Comparison of ENCODE assay signal across 24 mouse cellular contexts in the genomic region with DNA sequence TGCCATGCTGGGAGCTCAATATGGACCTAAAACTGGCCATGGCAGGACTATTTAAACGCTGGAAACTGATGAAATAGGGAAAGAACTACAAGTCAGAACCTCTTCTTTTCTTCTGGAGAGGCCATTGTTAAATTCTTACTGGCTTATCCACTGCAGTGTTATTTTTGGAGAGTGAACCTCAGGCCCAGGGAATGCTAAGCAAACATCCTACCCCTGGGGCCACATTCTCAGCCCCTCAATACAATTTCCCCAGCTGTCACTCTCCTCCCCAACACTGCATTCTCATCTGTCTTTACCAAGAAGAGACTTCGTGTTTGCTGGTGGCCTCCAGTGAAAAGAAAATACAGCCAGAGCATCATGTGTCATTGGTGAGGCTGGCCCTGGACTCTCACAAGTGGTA. TPM values are rescaled to one million over a fixed set of nuclear protein-coding genes. Genes with fewer than 3 reads are reported as not detected.
DNase-seq lines count a peak whose midpoint lies in the region; ATAC-seq and TF ChIP-seq lines count a peak whose summit lies in the region.
"Had no signal": no experiment of that assay in that cellular context is flagged by ENCODE, and none has a peak within 500 bp of the region (broad histone marks: within the 10 kb centered on the region; RNA-seq: fewer than 3 reads in every experiment).

No protein-coding gene starts in this region.

- no peaks in the 10 kb centered on the region for H3K27me3 ChIP-seq in heart, embryonic 10.5 days (ENCODE audit: insufficient read depth, poor library complexity, severe bottlenecking)
- H3K27me3 ChIP-seq in heart, postnatal 0 days (ENCODE audit: control insufficient read depth, insufficient read depth, low read length), result no peaks in the 10 kb centered on the region
- H3K27me3 ChIP-seq in intestine, embryonic 16.5 days (replicated peaks; ENCODE audit: control insufficient read depth, insufficient read depth, low read length), result no peaks in the 10 kb centered on the region
- H3K27me3 ChIP-seq: hindbrain, embryonic 13.5 days; intestine, embryonic 15.5 days; midbrain, embryonic 13.5 days; Patski; stomach, embryonic 15.5 days had no signal

- H3K27ac ChIP-seq in heart, embryonic 10.5 days, result peak overlapping the region; percentile 77
- H3K27ac ChIP-seq in heart, postnatal 0 days (ENCODE audit: low read depth), result peak overlapping the region; percentile 70
- H3K27ac ChIP-seq in intestine, embryonic 16.5 days (ENCODE audit: low read length), result no peak overlapping the region
- H3K27ac ChIP-seq: hindbrain, embryonic 13.5 days; intestine, embryonic 15.5 days; kidney, postnatal 0 days; midbrain, embryonic 13.5 days; stomach, embryonic 15.5 days had no signal

- H3K4me1 ChIP-seq in heart, embryonic 10.5 days, result peaks cover 14% of the 10 kb centered on the region
- peaks cover 16% of the 10 kb centered on the region for H3K4me1 ChIP-seq in heart, postnatal 0 days (ENCODE audit: control insufficient read depth, insufficient read depth)
- H3K4me1 ChIP-seq in intestine, embryonic 16.5 days (ENCODE audit: control insufficient read depth, insufficient read depth, low read length), result no peaks in the 10 kb centered on the region
- H3K4me1 ChIP-seq: hindbrain, embryonic 13.5 days; intestine, embryonic 15.5 days; stomach, embryonic 15.5 days had no signal

- no peak for TF ChIP-seq EP300 in heart, postnatal 0 days (IDR thresholded peaks at IDR 0.05; ENCODE audit: low read depth)

- peak; percentile 69; the same call in 1 of the 2 replicates for ATAC-seq in heart, postnatal 0 days (ENCODE audit: insufficient read depth, low read depth)
- no peak for ATAC-seq in intestine, embryonic 16.5 days
- no peak for ATAC-seq in granulocyte monocyte progenitor cell, adult 5-6 weeks (replicated peaks; ENCODE audit: poor library complexity, severe bottlenecking)
- ATAC-seq: forebrain, embryonic 14.5 days; intestine, embryonic 15.5 days; liver, postnatal 0 days; midbrain, embryonic 13.5 days; Patski had no signal

- intact Hi-C loops in heart, postnatal 25 days (cut with DNase I), result no loop called here

- no peak for TF ChIP-seq CTCF in heart, postnatal 0 days (IDR thresholded peaks at IDR 0.05; ENCODE audit: low read depth)

- no peak overlapping the region for H3K4me3 ChIP-seq in heart, embryonic 10.5 days
- H3K4me3 ChIP-seq in heart, postnatal 0 days (ENCODE audit: low read depth, low read length), result no peak overlapping the region
- no peak overlapping the region for H3K4me3 ChIP-seq in intestine, embryonic 16.5 days (ENCODE audit: low read length)
- H3K4me3 ChIP-seq: hindbrain, embryonic 13.5 days; intestine, embryonic 15.5 days; midbrain, embryonic 13.5 days; stomach, embryonic 15.5 days had no signal

- 36% methylated on average over 2 of the region's 2 CpGs for WGBS in heart, embryonic 10.5 days
- WGBS in heart, postnatal 0 days, result 21% methylated on average over 2 of the region's 2 CpGs
- 38% methylated on average over 2 of the region's 2 CpGs for WGBS in intestine, embryonic 16.5 days

- no peak for DNase-seq in heart, embryonic 10.5 days (ENCODE audit: low spot score)
- no peak for DNase-seq in heart, postnatal 25 days (ENCODE audit: low spot score)
- DNase-seq in Muller cell, postnatal 12 days (ENCODE audit: inconsistent ontology term), result peak; percentile 30
- peak; percentile 41 for DNase-seq in NIH3T3 (ENCODE audit: low read depth)
- peak; percentile 23 for DNase-seq in heart, postnatal 0 days (ENCODE audit: low spot score)
- DNase-seq: adrenal gland, adult 8-10 months; cerebellum, adult 11 months; cerebellum, postnatal 10 days; liver, postnatal 0 days; lung, postnatal 10 days; right cerebral cortex, postnatal 25 days; thymus, adult 18-20 months; thymus, postnatal 4 days had no signal

- H3K9me3 ChIP-seq in heart, embryonic 10.5 days, result no peaks in the 10 kb centered on the region
- no peaks in the 10 kb centered on the region for H3K9me3 ChIP-seq in heart, postnatal 0 days (replicated peaks; ENCODE audit: control insufficient read depth, low read length)
- H3K9me3 ChIP-seq in intestine, embryonic 16.5 days (ENCODE audit: control insufficient read depth, low read length), result no peaks in the 10 kb centered on the region
- H3K9me3 ChIP-seq: hindbrain, embryonic 13.5 days; intestine, embryonic 15.5 days; midbrain, embryonic 13.5 days; stomach, embryonic 15.5 days had no signal

- no peak overlapping the region for H3K4me2 ChIP-seq in heart, postnatal 0 days (ENCODE audit: low read depth, low read length)
- H3K4me2 ChIP-seq in intestine, embryonic 16.5 days (ENCODE audit: low read depth, low read length), result no peak overlapping the region
- H3K4me2 ChIP-seq: hindbrain, embryonic 13.5 days; intestine, embryonic 15.5 days; midbrain, embryonic 13.5 days; stomach, embryonic 15.5 days had no signal

- no peaks in the 10 kb centered on the region for H3K36me3 ChIP-seq in heart, embryonic 10.5 days
- no peaks in the 10 kb centered on the region for H3K36me3 ChIP-seq in heart, postnatal 0 days (replicated peaks; ENCODE audit: control insufficient read depth, insufficient read depth, low read length)
- no peaks in the 10 kb centered on the region for H3K36me3 ChIP-seq in intestine, embryonic 16.5 days (ENCODE audit: control insufficient read depth, insufficient read depth, low read length)
- H3K36me3 ChIP-seq: hindbrain, embryonic 13.5 days; intestine, embryonic 15.5 days; midbrain, embryonic 13.5 days; stomach, embryonic 15.5 days had no signal

- H3K9ac ChIP-seq in heart, postnatal 0 days (replicated peaks; ENCODE audit: low read depth, low read length), result no peak overlapping the region
- no peak overlapping the region for H3K9ac ChIP-seq in intestine, embryonic 16.5 days (ENCODE audit: low read depth, low read length)
- H3K9ac ChIP-seq: hindbrain, embryonic 13.5 days; intestine, embryonic 15.5 days; liver, postnatal 0 days; midbrain, embryonic 13.5 days; stomach, embryonic 15.5 days had no signal

RNA-seq across cellular contexts. Expression of gene Fgf7, which starts 30.4 kb away (rescaled TPM):
- 0.46 and 0.74 TPM in 2 replicates for polyA plus RNA-seq in heart, embryonic 10.5 days (2016; fragmentation: Nextera tagmentation; extraction: Ambion mirVana)
- total RNA-seq in heart, postnatal 25 days (2021), result 1 to 10 TPM; 1.5 to 1.7 TPM
- total RNA-seq in heart, postnatal 0 days (2014; rRNA removed; ENCODE audit: low replicate concordance), result not detected in 2 replicates
- polyA plus RNA-seq in heart, postnatal 0 days (2015; fragmentation: Nextera tagmentation; extraction: Ambion mirVana), result 0.44 and 0.52 TPM in 2 replicates
- polyA plus RNA-seq in intestine, embryonic 16.5 days (2015; fragmentation: Nextera tagmentation; extraction: Ambion mirVana), result 0.31 and 0.33 TPM in 2 replicates
- not detected in 2 replicates for total RNA-seq in granulocyte monocyte progenitor cell, adult 5-6 weeks (2014; fragmentation: Nextera tagmentation)
- not detected in 2 replicates for total RNA-seq in granulocyte monocyte progenitor cell, adult 5-6 weeks (2017)
- total RNA-seq: liver, adult 2 months; megakaryocyte progenitor cell, adult 5-6 weeks had no signal
- polyA plus RNA-seq: liver, adult 2 months; liver, postnatal 0 days had no signal

Comparison
In these comparisons a context has a peak if more than half of its experiments do, and no peak if none do; other contexts are left out.
1. DNase-seq: peak in Muller cell, postnatal 12 days (single experiment), NIH3T3 (single experiment) and heart, postnatal 0 days (single experiment); none in heart, embryonic 10.5 days (single experiment) and heart, postnatal 25 days (single experiment).